21 mouse cellular contexts compared by ENCODE assay signal in genomic region chr14:112465096-112465495, GRCm38 (mm10).
A peak's percentile ranks its signal among the peaks of the same experiment; 100 is the strongest.
DNase-seq lines count a peak whose midpoint lies in the region; ATAC-seq lines count a peak whose summit lies in the region.
"Had no signal": no experiment of that assay in that cellular context is flagged by ENCODE, and none has a peak within 500 bp of the region (broad histone marks: within the 10 kb centered on the region; RNA-seq: fewer than 3 reads in every experiment).

No protein-coding gene starts in this region.

- ATAC-seq in forebrain, embryonic 15.5 days (replicated peaks): 0 out of 2 replicates have a peak, but pooled peaks have one; percentile 63
- no peak for ATAC-seq in kidney, embryonic 16.5 days (ENCODE audit: low FRiP score, low TSS enrichment)
- no peak for ATAC-seq in cerebellum, adult (ENCODE audit: insufficient number of reproducible peaks, low FRiP score, low TSS enrichment)
- ATAC-seq: liver, embryonic 12.5 days had no signal

- H3K27me3 ChIP-seq in forebrain, embryonic 15.5 days: no peaks in the 10 kb centered on the region
- no peaks in the 10 kb centered on the region for H3K27me3 ChIP-seq in forebrain, embryonic 10.5 days (ENCODE audit: poor library complexity, severe bottlenecking)
- no peaks in the 10 kb centered on the region for H3K27me3 ChIP-seq in kidney, embryonic 16.5 days (ENCODE audit: insufficient read depth, low read length)
- H3K27me3 ChIP-seq: liver, embryonic 12.5 days; lung, embryonic 15.5 days had no signal

- H3K27ac ChIP-seq in forebrain, embryonic 15.5 days (replicated peaks): no peak overlapping the region
- H3K27ac ChIP-seq in forebrain, embryonic 10.5 days: no peak overlapping the region
- H3K27ac ChIP-seq in kidney, embryonic 16.5 days (ENCODE audit: low read length): no peak overlapping the region
- H3K27ac ChIP-seq: embryonic facial prominence, embryonic 10.5 days; hindbrain, embryonic 10.5 days; liver, embryonic 12.5 days; lung, embryonic 15.5 days; macrophage; midbrain, embryonic 10.5 days had no signal

- no peak overlapping the region for H3K4me3 ChIP-seq in forebrain, embryonic 15.5 days
- H3K4me3 ChIP-seq in forebrain, embryonic 10.5 days: no peak overlapping the region
- H3K4me3 ChIP-seq in kidney, embryonic 16.5 days (ENCODE audit: low read length): no peak overlapping the region
- H3K4me3 ChIP-seq: embryonic facial prominence, embryonic 10.5 days; hindbrain, embryonic 10.5 days; liver, embryonic 12.5 days; lung, embryonic 15.5 days; midbrain, embryonic 10.5 days had no signal

- H3K9ac ChIP-seq in forebrain, embryonic 15.5 days (replicated peaks): no peak overlapping the region
- no peak overlapping the region for H3K9ac ChIP-seq in kidney, embryonic 16.5 days (replicated peaks; ENCODE audit: low read length)
- H3K9ac ChIP-seq: liver, embryonic 12.5 days; lung, embryonic 15.5 days had no signal

- H3K9me3 ChIP-seq in forebrain, embryonic 15.5 days: no peaks in the 10 kb centered on the region
- H3K9me3 ChIP-seq in forebrain, embryonic 10.5 days: no peaks in the 10 kb centered on the region
- H3K9me3 ChIP-seq in kidney, embryonic 16.5 days (ENCODE audit: low read length): no peaks in the 10 kb centered on the region
- H3K9me3 ChIP-seq: embryonic facial prominence, embryonic 10.5 days; G1E; hindbrain, embryonic 10.5 days; liver, embryonic 12.5 days; lung, embryonic 15.5 days; midbrain, embryonic 10.5 days had no signal

- no peak for DNase-seq in forebrain, embryonic 10.5 days (ENCODE audit: extremely low spot score, low spot score)
- peak; percentile 47 for DNase-seq in right cerebral cortex, adult 18-20 months
- no peak for DNase-seq in right cerebral cortex, postnatal 14 days
- peak; percentile 16 to 69 for DNase-seq in frontal cortex, postnatal 36 days (ENCODE audit: low spot score in 2 of 2)
- peak; percentile 7 to 44 for DNase-seq in right cerebral cortex, postnatal 36 days (ENCODE audit: low spot score in 2 of 2)
- DNase-seq: adrenal gland, postnatal 25 days; cerebellum, adult 8-10 months; gastrocnemius, postnatal 25 days; kidney, adult 11 months; kidney, postnatal 10 days; retina, postnatal 1 day had no signal

- no peaks in the 10 kb centered on the region for H3K4me1 ChIP-seq in forebrain, embryonic 15.5 days
- H3K4me1 ChIP-seq in forebrain, embryonic 10.5 days: no peaks in the 10 kb centered on the region
- H3K4me1 ChIP-seq in kidney, embryonic 16.5 days (ENCODE audit: insufficient read depth, low read length): no peaks in the 10 kb centered on the region
- H3K4me1 ChIP-seq: embryonic facial prominence, embryonic 10.5 days; hindbrain, embryonic 10.5 days; liver, embryonic 12.5 days; lung, embryonic 15.5 days; midbrain, embryonic 10.5 days had no signal

- H3K4me2 ChIP-seq in forebrain, embryonic 15.5 days (replicated peaks): no peak overlapping the region
- no peak overlapping the region for H3K4me2 ChIP-seq in kidney, embryonic 16.5 days (replicated peaks; ENCODE audit: low read depth, low read length)
- H3K4me2 ChIP-seq: liver, embryonic 12.5 days; lung, embryonic 15.5 days had no signal

- H3K36me3 ChIP-seq in forebrain, embryonic 15.5 days: no peaks in the 10 kb centered on the region
- H3K36me3 ChIP-seq in forebrain, embryonic 10.5 days (replicated peaks): no peaks in the 10 kb centered on the region
- H3K36me3 ChIP-seq in kidney, embryonic 16.5 days (ENCODE audit: insufficient read depth, low read length): no peaks in the 10 kb centered on the region
- H3K36me3 ChIP-seq: embryonic facial prominence, embryonic 10.5 days; G1E; hindbrain, embryonic 10.5 days; liver, embryonic 12.5 days; lung, embryonic 15.5 days; midbrain, embryonic 10.5 days had no signal

Comparison
In these comparisons a context has a peak if more than half of its experiments do, and no peak if none do; other contexts are left out.
1. DNase-seq: peak in right cerebral cortex, adult 18-20 months (single experiment), frontal cortex, postnatal 36 days (2 of 2) and right cerebral cortex, postnatal 36 days (2 of 2); none in forebrain, embryonic 10.5 days (single experiment) and right cerebral cortex, postnatal 14 days (single experiment).